Mouse (Mus musculus) T-helper 2 cell (primary cell): ENCODE measurements around the gene Pde8a.
"Not testable (repeated sequence)": the region's sequence is repeated elsewhere in the genome, so short reads cannot be mapped to it uniquely, and the experiment has no call there.

ENCODE experiments used
- in situ Hi-C: fragments of 300-600 bp; cut with MboI, MseI; formaldehyde crosslinking; loops from one replicate; pipeline ENCODE4 v1.15.1; 2025; ENCODE audit warnings: high pct_unique_total_duplicates

The Pde8a gene

GRCm38 (mm10) chr7:81213347-81214152 lies at the start of gene Pde8a:
TSS of gene Pde8a (plus strand) at chr7:81213596.
- in situ Hi-C loops: no loop called here

GRCm38 (mm10) chr7:81164411-81164810 lies 49.0 kb upstream of the Pde8a start:
- in situ Hi-C loops: loop anchor here (5.0 kb wide), 1 partner anchor 158 kb away; no protein-coding TSS in a partner anchor

- in situ Hi-C loops: loop anchor here (5.0 kb wide), 2 partner anchors 40 to 175 kb away; no protein-coding TSS in a partner anchor
These were observed 46.3 kb upstream of the Pde8a start for GRCm38 (mm10) chr7:81167124-81167523.

- in situ Hi-C loops: loop anchor here (5.0 kb wide), 2 partner anchors 38 to 173 kb away; no protein-coding TSS in a partner anchor
These were observed 44.0 kb upstream of the Pde8a start for GRCm38 (mm10) chr7:81169351-81169750.

GRCm38 (mm10) chr7:81173931-81174330 lies 39.5 kb upstream of the Pde8a start:
- in situ Hi-C loops: no loop called here

GRCm38 (mm10) chr7:81174654-81175053 lies 38.7 kb upstream of the Pde8a start:
- in situ Hi-C loops: no loop called here

GRCm38 (mm10) chr7:81176187-81176769 lies 37.1 kb upstream of the Pde8a start:
- in situ Hi-C loops: no loop called here

GRCm38 (mm10) chr7:81179494-81179893 lies 33.9 kb upstream of the Pde8a start:
- in situ Hi-C loops: no loop called here

GRCm38 (mm10) chr7:81182492-81183175 lies 30.8 kb upstream of the Pde8a start:
- in situ Hi-C loops: no loop called here

- in situ Hi-C loops: no loop called here
These were observed 30.2 kb upstream of the Pde8a start for GRCm38 (mm10) chr7:81183181-81183580.

- in situ Hi-C loops: no loop called here
These were observed 29.3 kb upstream of the Pde8a start for GRCm38 (mm10) chr7:81184136-81184535.

- in situ Hi-C loops: no loop called here
These were observed 28.7 kb upstream of the Pde8a start for GRCm38 (mm10) chr7:81184651-81185050.

- in situ Hi-C loops: not testable (repeated sequence)
These were observed 27.4 kb upstream of the Pde8a start for GRCm38 (mm10) chr7:81186036-81186435.

- in situ Hi-C loops: no loop called here
These were observed 24.2 kb upstream of the Pde8a start for GRCm38 (mm10) chr7:81189180-81189579.

- in situ Hi-C loops: no loop called here
These were observed 17.9 kb upstream of the Pde8a start for GRCm38 (mm10) chr7:81195509-81195908.

- in situ Hi-C loops: no loop called here
These were observed 16.6 kb upstream of the Pde8a start for GRCm38 (mm10) chr7:81196796-81197195.

GRCm38 (mm10) chr7:81198538-81198937 lies 14.9 kb upstream of the Pde8a start:
- in situ Hi-C loops: no loop called here

GRCm38 (mm10) chr7:81199109-81199508 lies 14.3 kb upstream of the Pde8a start:
- in situ Hi-C loops: no loop called here

GRCm38 (mm10) chr7:81199757-81200156 lies 13.6 kb upstream of the Pde8a start:
- in situ Hi-C loops: no loop called here

GRCm38 (mm10) chr7:81202389-81202788 lies 11.0 kb upstream of the Pde8a start:
- in situ Hi-C loops: no loop called here

GRCm38 (mm10) chr7:81203576-81203975 lies 9.8 kb upstream of the Pde8a start:
- in situ Hi-C loops: not testable (repeated sequence)

- in situ Hi-C loops: loop anchor here (5.0 kb wide), 1 partner anchor 42 kb away; no protein-coding TSS in a partner anchor
These were observed 4.5 kb upstream of the Pde8a start for GRCm38 (mm10) chr7:81208944-81209343.
